Mouse (Mus musculus): ENCODE results near the gene Map3k10. TPM values are rescaled to one million over a fixed set of nuclear protein-coding genes. Genes with fewer than 3 reads are reported as not detected.
"Not testable (repeated sequence)": the region's sequence is repeated elsewhere in the genome, so short reads cannot be mapped to it uniquely, and the experiment has no call there.

Gene Map3k10
- polyA plus RNA-seq, 1 experiment from 2014 or later, result 34.0 TPM

DNA sequence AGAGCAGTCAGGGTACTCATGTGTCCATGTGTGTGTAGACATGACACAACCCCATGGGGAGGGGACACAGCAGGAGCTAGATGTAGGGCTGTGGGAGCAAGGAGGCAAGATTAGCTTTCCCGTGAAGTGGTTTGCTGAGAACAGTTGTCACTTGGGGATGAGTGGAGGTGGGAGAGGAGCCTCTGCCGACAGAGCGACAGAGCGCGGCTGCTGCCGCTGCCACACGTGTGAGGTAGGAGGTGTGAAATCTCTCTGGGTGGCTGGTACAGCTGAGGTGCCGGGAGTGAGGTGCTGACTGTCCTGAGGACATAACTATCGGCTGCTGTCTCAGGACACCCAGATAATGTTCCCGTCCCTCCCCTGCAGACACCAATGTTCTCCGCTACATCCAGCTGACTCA, 18.9 kb downstream of the Map3k10 start:
- no peak for DNase-seq (ENCODE audit: low read depth, low spot score)
- ChIA-PET POLR2A (no interaction called here), CTCF (interaction anchor here (1.2 to 1.3 kb wide), 4 partner anchors 8 to 34 kb away, joined by 3 read pairs; partner anchors contain the start of genes Map3k10 and Zfp607b)
- no peak for ATAC-seq
- H3K27me3 ChIP-seq, result peaks cover 11% of the 10 kb centered on the region
- no peak for TF ChIP-seq CTCF (IDR thresholded peaks at IDR 0.05)
- in situ Hi-C loops (cut with MboI; ENCODE audit: low pct_unique_long_range_greater_than_20kb), result loop anchor here (10.0 kb wide), 1 partner anchor 69 kb away; no protein-coding TSS in a partner anchor

DNA sequence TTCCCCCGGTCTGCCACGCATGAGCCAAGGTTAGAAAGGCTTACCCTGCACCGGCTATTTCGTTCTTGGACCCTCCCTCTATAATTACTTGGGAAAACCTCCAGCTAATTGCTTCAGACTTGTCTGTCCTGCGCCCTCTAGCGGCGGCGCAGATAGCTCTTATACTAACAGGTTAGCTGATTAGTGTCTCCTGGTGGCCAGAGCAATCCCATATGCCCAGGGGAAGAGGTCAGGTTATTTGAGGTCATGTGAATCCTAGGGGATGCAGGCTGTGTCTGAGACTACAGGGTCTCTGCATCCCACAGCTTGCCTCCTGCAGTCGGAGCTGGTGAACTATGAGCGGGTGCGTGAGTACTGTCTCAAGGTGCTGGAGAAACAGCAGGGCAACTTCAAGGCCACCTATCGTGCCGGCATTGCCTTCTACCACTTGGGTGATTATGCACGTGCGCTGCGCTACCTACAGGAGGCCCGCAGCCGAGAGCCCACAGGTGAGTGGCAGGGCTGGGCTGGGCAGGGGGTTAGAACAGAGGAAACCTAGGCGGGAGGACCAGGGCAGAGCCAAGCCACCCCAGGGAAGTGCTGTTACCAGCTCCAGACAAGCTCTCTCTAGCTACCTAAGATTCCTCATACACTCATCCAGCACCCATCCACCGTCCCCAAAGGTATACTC, 19.7 kb downstream of the Map3k10 start:
- in situ Hi-C loops (cut with MboI; ENCODE audit: low pct_unique_long_range_greater_than_20kb), result loop anchor here (5.0 to 10.0 kb wide), 2 partner anchors 33 to 70 kb away; partner anchors contain the start of gene Zfp607b
- ATAC-seq (no peak), DNase-seq (ENCODE audit: low read depth, low spot score) (no peak)
- ChIA-PET POLR2A (no interaction called here), CTCF (interaction anchor here (1.1 to 1.3 kb wide), 6 partner anchors 9 to 45 kb away, joined by 3 read pairs; partner anchors contain the start of genes Map3k10 and Zfp607b)
- H3K27me3 ChIP-seq, result peaks cover 11% of the 10 kb centered on the region
- no peak for TF ChIP-seq CTCF (IDR thresholded peaks at IDR 0.05)

DNA sequence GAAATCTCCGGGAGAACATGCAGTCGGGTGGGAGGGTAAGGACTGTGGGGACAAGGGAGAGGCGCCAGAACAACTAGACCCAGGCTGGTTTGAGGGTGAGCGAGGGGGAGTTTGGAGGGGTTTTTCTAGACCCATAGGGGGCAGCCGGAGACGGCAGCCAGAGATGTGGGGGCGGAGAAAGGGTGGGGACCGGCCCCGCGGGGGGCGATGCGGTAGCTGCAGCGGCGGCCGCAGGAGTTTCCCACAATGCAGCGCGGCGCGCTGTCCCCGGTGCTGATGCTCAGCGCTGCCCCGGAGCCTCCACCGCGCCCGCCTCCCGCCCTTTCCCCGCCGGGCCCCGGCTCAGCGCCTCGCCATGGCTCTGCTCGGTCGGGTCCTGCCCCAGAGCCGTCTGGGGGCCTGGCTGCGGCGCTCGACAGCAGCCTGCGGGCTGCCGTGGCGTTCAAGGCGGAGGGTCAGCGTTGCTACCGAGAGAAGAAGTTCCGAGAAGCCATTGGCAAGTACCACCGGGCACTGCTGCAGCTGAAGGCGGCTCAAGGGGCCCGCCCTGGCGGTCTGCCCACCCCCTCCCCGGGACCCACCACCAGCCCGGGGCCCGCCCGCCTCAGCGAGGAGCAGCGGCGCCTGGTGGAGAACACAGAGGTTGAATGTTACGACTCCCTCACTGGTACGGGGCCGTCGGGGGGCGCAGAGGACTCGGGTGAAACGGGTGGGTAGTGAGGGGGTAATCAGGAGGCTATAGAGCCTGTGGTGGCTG, 20.5 kb downstream of the Map3k10 start, which contains the start of gene Ttc9b:
TSS of gene Ttc9b (plus strand) at position 235 of the 757 bp plus-strand sequence.
- POLR2A ChIA-PET, result no interaction called here
- peaks cover 11% of the 10 kb centered on the region for H3K27me3 ChIP-seq
- TF ChIP-seq CTCF (IDR thresholded peaks at IDR 0.05), result no peak

DNA sequence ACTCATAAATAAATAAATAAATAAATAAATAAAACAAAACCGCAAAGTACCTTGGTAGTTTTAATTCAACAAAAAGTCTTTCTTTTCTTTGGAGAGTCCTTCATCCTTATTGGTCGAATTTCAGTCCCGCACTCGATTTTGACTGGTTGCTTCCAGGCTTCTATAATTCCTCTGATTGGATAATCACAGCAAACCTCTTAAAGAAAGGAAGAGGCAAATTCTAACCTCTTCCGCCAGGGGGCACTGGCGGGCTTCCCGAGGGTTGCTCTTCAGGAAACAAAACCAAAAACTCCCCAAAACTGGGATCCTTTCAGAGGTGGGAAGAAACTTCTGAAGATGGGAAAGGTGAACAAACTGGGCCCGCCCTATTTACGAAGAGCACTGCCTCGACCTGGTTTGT, 23.4 kb downstream of the Map3k10 start:
- DNase-seq (ENCODE audit: low read depth, low spot score) (peak; percentile 37), ATAC-seq (no peak)
- ChIA-PET CTCF (no interaction called here), POLR2A (no interaction called here)
- TF ChIP-seq CTCF (IDR thresholded peaks at IDR 0.05), result no peak
- peaks cover 11% of the 10 kb centered on the region for H3K27me3 ChIP-seq
- in situ Hi-C loops (cut with MboI; ENCODE audit: low pct_unique_long_range_greater_than_20kb), result loop anchor here (5.0 to 10.0 kb wide), 2 partner anchors 36 to 74 kb away; partner anchors contain the start of gene Zfp607b

More for the DNA sequence above, 20.5 kb downstream of the Map3k10 start, which contains the start of gene Ttc9b:
- ATAC-seq, result no peak
- in situ Hi-C loops (cut with MboI; ENCODE audit: low pct_unique_long_range_greater_than_20kb), result loop anchor here (5.0 to 10.0 kb wide), 2 partner anchors 33 to 71 kb away; partner anchors contain the start of gene Zfp607b
- no peak for DNase-seq (ENCODE audit: low read depth, low spot score)
- CTCF ChIA-PET, result interaction anchor here (1.1 to 1.3 kb wide), 4 partner anchors 10 to 45 kb away, joined by 3 read pairs; partner anchors contain the start of gene Zfp607b

GRCm38 (mm10) chr7:27649723-27650122, 24.7 kb downstream of the Map3k10 start:
- no peak for DNase-seq (ENCODE audit: low read depth, low spot score)
- no peak for TF ChIP-seq CTCF (IDR thresholded peaks at IDR 0.05)
- peaks cover 8% of the 10 kb centered on the region for H3K27me3 ChIP-seq
- in situ Hi-C loops (cut with MboI; ENCODE audit: low pct_unique_long_range_greater_than_20kb), result loop anchor here (5.0 to 10.0 kb wide), 2 partner anchors 38 to 75 kb away; partner anchors contain the start of gene Zfp607b
- CTCF ChIA-PET, result no interaction called here
- POLR2A ChIA-PET, result no interaction called here
- no peak for ATAC-seq

DNA sequence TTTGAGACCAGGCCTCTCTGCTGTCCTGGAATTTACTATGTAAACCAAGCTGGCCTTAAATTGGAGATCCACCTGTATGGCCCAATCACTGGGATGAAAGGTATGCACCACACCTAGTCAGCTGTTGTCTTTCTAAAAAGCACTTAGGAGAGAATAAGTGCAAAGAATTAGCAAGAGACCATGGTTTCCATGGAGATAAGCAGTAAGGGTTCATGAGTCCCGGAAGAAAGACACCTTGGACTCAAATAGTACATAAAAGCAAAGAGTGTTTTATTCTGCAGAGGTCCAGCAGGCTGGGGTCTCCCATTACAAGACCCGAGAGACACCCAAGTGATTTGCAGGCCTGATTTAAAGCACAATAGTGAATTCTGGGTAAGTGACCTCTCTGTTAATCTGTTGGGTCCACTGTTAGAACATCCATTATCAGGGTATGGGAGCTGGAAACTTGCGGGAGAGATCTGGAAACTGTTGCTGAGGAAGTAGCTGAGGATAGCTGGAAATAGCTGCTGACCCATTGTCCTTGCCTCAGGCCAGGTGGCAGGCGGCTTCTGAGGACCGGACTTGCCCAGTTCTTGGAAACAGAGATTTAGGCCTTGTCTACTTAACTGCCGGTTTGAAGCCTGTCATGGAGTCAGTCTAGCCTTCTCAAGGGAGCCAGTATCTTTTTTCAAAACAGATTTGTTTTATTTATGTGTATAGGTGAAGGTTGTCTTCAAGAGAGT, 27.0 kb downstream of the Map3k10 start:
- TF ChIP-seq CTCF (IDR thresholded peaks at IDR 0.05), result no peak
- no peak for ATAC-seq
- in situ Hi-C loops (cut with MboI; ENCODE audit: low pct_unique_long_range_greater_than_20kb), result no loop called here
- ChIA-PET POLR2A (no interaction called here), CTCF (no interaction called here)
- no peak for DNase-seq (ENCODE audit: low read depth, low spot score)
- H3K27me3 ChIP-seq, result no peaks in the 10 kb centered on the region

- ChIA-PET POLR2A (no interaction called here), CTCF (no interaction called here)
- in situ Hi-C loops (cut with MboI; ENCODE audit: low pct_unique_long_range_greater_than_20kb), result no loop called here
- no peak for ATAC-seq
- H3K27me3 ChIP-seq, result no peaks in the 10 kb centered on the region
- DNase-seq (ENCODE audit: low read depth, low spot score), result no peak
- no peak for TF ChIP-seq CTCF (IDR thresholded peaks at IDR 0.05)
These were observed 27.9 kb downstream of the Map3k10 start for GRCm38 (mm10) chr7:27646516-27646915.

GRCm38 (mm10) chr7:27644471-27644870, 29.9 kb downstream of the Map3k10 start:
- in situ Hi-C loops (cut with MboI; ENCODE audit: low pct_unique_long_range_greater_than_20kb), result no loop called here
- no peak for DNase-seq (ENCODE audit: low read depth, low spot score)
- TF ChIP-seq CTCF (IDR thresholded peaks at IDR 0.05), result no peak
- POLR2A ChIA-PET, result interaction anchor here (1.2 kb wide), 1 partner anchor 12 kb away, joined by 3 read pairs; no protein-coding TSS in a partner anchor
- CTCF ChIA-PET, result interaction anchor here (0.6 to 1.2 kb wide), 2 partner anchors 40 to 46 kb away, joined by 3 to 4 read pairs; no protein-coding TSS in a partner anchor
- no peaks in the 10 kb centered on the region for H3K27me3 ChIP-seq
- ATAC-seq, result no peak

DNA sequence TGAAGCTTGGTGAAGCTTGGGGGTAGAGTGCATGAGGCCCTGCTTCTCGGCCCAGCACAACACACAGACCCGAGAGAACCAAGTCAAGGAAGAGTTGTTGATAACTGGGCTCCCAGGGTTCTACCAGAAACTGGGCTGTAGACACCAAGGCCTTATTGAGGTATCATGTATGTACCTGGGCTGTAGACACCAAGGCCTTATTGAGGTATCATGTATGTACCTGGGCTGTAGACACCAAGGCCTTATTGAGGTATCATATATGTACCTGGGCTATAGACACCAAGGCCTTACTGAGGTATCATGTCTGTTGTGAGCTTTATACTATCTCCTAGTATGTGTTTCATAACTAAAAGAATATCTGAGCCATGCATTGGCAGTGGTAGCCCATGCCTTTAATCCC, 39.3 kb downstream of the Map3k10 start:
- POLR2A ChIA-PET; in situ Hi-C loops (cut with MboI; ENCODE audit: low pct_unique_long_range_greater_than_20kb); DNase-seq (ENCODE audit: low read depth, low spot score); ATAC-seq; H3K27me3 ChIP-seq; CTCF ChIA-PET: not testable (repeated sequence)

GRCm38 (mm10) chr7:27634691-27635090, 39.7 kb downstream of the Map3k10 start:
- in situ Hi-C loops (cut with MboI; ENCODE audit: low pct_unique_long_range_greater_than_20kb), result no loop called here
- POLR2A ChIA-PET, result no interaction called here
- DNase-seq (ENCODE audit: low read depth, low spot score), result no peak

More at GRCm38 (mm10) chr7:27634691-27635090, 39.7 kb downstream of the Map3k10 start:
- ATAC-seq, result no peak
- CTCF ChIA-PET, result no interaction called here
- TF ChIP-seq CTCF (IDR thresholded peaks at IDR 0.05), result no peak
- no peaks in the 10 kb centered on the region for H3K27me3 ChIP-seq
